Mouse (Mus musculus): ENCODE results near the gene Wdfy1.

- TF ChIP-seq CTCF (IDR thresholded peaks at IDR 0.05; ENCODE audit: control insufficient read depth, insufficient read depth, low read length) (no peak), POLR2A (IDR thresholded peaks at IDR 0.05; ENCODE audit: borderline replicate concordance, control insufficient read depth, low read depth, low read length) (no peak)
Observed at GRCm38 (mm10) chr1:79746056-79746455, 29.9 kb downstream of the Wdfy1 start.

Measured in bone marrow, adult 2 months (tissue).